Mouse (Mus musculus): ENCODE data around the gene Lin7a.

GRCm38 (mm10) chr10:107341151-107341550 lies 69.7 kb downstream of the Lin7a start:
- no peak for TF ChIP-seq POLR2A (IDR thresholded peaks at IDR 0.05; ENCODE audit: insufficient read length, low read depth)
- TF ChIP-seq MAX (IDR thresholded peaks at IDR 0.05; ENCODE audit: low read depth): no peak
- no peak for TF ChIP-seq E2F4 (IDR thresholded peaks at IDR 0.05; ENCODE audit: insufficient read depth)

All from myocyte (in vitro differentiated cells).